Mouse (Mus musculus) fibroblast of lung, adult 2 months (primary cell): ENCODE measurements around the gene Ano10.

ENCODE experiments used
- DNase-seq: peaks from one replicate; pipeline ENCODE4 v3.0.0-alpha.2; 2011; ENCODE audit warnings: low read depth

Gene Ano10

DNA sequence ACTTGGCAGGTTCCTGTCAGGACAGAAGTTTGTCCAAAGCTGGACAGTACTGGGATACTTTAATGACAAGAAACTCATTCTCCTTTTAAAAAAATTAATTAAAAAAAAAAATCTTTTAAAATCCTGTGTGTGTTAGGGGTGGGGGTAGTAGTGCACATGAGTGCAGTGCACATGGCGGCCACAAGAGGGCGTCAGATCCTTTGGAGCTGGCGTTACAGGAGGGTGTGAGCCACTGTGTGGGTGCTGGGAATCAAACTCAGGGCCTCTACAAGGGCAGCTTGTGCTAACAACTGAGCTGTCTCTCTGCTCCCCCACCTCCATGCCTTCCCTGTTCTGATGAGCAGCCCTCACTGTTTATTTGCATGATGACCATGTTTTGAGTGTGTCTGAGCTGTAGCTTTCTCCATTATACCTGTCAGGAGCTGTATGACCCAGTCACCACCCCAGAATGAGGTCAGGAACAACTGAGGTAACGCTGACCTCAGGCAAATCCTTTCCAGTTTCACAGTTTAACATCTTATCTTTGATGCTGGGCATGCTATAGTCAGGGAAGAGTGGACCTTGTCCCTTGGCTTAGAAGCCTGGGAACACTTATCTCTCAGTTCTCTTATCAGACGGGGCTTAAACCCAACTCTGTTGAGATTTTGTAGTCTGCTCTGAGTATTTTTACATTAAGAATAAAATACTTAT lies 137.7 kb downstream of the Ano10 start:
- DNase-seq = no peak

GRCm38 (mm10) chr9:122155193-122155592 lies 139.0 kb downstream of the Ano10 start:
- DNase-seq = no peak

GRCm38 (mm10) chr9:122153436-122153835 lies 140.8 kb downstream of the Ano10 start:
- no peak for DNase-seq

DNA sequence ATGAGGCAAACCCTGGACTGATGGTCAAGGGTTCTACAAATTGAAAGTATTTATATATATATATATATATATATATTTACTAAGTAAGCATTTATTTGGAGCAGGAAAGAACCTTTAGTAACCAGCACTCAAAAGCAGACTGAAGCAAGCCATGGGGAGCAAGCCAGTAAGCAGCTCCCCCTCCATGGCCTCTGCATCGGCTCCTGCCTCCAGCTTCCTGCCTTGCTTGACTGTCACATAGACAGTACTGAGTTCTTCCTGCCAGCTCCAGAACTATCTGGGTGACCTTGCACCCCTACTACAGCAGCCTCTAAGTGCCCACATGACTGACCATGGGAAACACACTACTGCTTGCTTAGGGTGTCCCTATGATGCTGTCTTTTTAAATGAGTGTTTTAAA lies 141.7 kb downstream of the Ano10 start:
- no peak for DNase-seq

GRCm38 (mm10) chr9:122152063-122152462 lies 142.2 kb downstream of the Ano10 start:
- DNase-seq = no peak

- no peak for DNase-seq
Measured at GRCm38 (mm10) chr9:122149997-122150826, 144.0 kb downstream of the Ano10 start.

DNA sequence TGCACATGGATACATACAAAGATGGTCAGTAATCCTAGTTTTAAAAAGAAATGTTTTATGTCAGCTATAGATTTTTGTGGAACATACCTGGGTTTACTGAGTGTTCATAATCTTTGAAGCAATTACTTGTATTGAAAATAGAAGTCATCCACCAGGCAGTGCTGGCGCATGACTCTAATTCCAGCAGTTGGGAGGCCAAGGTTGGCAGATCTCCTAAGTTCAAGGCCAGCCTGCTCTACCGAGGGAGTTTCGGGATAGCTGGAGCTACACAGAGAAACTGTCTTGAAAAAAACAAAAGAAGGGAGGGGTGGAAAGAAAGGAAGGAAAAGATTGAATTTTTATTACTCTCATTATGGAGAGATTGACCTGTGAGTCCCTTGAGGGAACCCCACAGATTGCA lies 145.9 kb downstream of the Ano10 start:
- no peak for DNase-seq

GRCm38 (mm10) chr9:122146124-122146870 lies 147.9 kb downstream of the Ano10 start:
- no peak for DNase-seq

DNA sequence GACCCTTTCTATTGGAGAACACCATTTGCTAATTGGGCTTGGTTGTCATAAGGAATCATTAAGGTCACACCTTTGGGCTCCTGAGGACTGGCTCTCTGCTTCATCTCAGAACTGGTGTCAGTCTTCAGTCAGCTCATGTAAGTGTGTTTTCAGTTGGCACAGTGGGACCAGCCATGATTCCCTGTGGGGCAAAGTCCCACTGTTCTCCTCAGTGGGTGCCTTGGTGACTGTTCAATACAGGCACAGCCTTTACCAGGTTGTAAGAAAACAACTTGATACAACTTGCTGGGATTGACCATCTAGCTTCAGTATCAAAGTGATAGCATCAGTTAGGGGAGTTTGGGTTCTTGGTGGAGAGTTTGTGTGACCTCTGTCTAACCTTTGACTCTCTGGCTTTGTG lies 148.5 kb downstream of the Ano10 start:
- DNase-seq = no peak

DNA sequence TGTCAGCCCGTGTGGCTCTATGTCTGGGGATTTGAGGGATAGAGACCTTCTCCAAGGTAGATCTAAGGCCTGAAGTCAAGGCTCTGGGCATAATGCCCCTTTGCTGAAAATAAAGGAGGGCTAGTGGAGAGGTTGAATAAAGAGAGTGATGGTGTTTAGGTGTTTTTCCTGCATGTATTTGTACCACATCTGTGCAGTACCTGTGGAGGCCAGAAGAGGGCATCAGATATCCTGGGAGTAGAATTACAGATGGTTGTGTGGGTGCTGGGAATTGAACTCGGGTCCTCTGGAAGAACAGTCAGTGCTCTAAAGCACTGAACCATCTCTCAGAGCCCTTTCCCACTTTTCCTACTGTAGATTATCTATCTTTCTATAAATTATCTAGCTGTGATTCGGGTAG lies 149.4 kb downstream of the Ano10 start:
- DNase-seq = no peak

- DNase-seq = no peak
Measured at GRCm38 (mm10) chr9:122143219-122143618, 151.0 kb downstream of the Ano10 start.

- no peak for DNase-seq
Measured at GRCm38 (mm10) chr9:122139236-122139635, 155.0 kb downstream of the Ano10 start.

- DNase-seq = no peak
Measured at GRCm38 (mm10) chr9:122138371-122139029, 155.7 kb downstream of the Ano10 start.

- no peak for DNase-seq
Measured at GRCm38 (mm10) chr9:122137960-122138359, 156.3 kb downstream of the Ano10 start.

DNA sequence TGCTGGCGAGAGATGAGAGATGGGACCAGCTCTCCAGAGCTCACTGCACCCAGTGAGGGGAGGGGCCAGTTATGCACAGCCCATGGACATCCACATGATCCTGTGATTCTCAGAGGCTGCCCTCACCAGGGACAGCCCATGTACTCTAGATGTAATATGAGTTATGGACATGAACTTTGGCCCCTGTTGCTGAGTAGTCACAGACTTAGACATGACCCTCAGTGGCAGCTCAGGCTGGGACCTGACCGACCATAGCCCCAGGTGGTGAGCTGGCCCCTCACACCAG lies 158.4 kb downstream of the Ano10 start:
- DNase-seq = no peak

DNA sequence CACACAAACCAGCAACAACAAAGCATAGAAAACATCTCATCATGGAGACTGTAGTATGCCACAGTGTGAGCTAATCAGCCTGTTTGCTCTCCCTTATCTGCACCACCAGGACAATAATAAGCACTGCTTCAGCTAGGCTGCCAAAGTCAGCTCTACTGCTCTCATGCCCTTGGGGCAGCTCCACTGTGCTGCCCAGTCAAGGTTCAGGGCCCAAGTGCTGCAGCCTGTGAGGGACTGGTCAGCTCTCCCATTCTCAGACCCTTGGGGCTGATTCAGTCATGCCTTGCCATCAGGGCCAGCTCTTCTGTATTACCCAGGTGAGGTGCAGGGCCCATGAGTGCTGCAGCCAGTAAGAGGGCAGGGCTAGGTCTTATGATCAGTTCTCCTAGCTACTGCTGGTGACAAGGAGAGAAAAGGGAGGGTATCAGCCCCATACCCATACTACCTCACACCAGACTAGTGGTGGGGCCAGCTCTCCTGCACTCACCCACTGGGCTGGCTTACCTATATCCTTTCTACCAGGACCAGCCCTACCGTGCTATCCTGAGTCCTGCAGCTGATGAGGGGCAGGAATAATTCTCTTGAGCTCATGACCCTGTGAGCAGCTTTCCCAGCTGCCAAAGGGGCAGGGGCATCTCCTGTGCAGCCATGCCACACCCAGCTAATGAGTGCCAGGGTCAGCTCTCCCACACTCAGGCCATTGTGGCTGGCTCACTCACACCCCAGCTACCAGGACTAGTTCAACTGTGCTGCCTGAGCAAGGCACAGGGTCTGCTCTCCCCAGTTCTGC lies 158.9 kb downstream of the Ano10 start:
- no peak for DNase-seq

DNA sequence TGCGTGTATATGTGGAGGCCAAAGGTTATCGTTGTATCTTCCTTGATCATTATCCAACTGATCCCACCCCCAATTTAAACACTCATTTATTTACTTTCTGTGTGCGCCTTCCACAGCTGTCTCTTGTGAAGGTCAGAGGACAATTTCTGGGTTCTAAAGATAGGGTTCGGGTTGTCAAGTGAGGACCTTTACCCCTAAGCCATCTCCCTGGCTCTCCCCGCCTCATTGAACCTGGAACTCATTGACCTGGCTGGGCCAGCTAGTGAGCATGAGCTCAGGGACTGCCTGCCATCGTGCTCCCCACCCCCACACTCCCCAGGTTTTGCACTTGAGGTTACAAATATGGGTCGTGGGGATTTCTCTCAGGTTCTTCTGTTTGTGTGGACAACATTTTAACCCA lies 162.1 kb downstream of the Ano10 start:
- no peak for DNase-seq

DNA sequence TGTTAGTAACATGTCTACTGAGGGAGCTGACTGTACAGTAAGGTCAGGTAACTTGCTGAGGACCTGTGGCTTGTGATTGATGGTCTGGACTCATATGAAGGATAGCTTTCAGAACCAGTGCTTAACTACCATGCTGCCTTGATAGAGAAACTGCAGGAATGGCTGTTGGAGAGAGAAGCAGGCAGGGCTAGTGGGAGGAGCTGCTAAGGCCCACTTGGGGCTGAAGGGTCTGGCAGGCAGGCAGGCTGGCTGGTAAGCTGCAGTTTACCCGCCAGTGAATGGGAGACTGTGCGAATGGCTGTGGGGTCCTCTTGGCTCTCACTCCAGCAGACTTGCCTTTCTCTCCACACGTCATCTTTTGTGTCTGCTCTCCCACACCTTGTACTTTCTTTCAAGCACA lies 163.6 kb downstream of the Ano10 start:
- no peak for DNase-seq

DNA sequence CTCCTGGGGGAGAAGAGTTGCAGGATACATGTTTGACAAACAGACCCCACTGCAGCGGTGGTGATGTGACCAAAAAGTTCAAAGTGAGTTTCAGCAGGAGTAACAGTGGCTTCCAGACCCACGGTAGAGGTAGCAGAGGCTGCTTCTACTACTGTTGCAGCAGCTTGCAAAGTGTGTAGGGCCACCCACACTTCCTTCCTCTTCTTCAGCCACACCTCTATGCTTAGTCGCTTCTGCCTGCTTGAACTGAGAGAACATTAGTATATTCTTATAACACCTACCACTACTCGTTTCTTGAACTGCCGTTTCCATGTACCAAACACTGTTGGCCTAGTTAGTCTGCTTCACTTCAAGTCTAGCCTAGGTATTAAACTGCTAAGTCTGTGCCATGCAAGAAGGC lies 165.5 kb downstream of the Ano10 start:
- DNase-seq = no peak

- DNase-seq = no peak
Measured at GRCm38 (mm10) chr9:122127271-122127785, 166.9 kb downstream of the Ano10 start.

GRCm38 (mm10) chr9:122126790-122127189 lies 167.4 kb downstream of the Ano10 start:
- no peak for DNase-seq
